Comparison of ENCODE assay signal across 21 mouse cellular contexts in the genomic region with DNA sequence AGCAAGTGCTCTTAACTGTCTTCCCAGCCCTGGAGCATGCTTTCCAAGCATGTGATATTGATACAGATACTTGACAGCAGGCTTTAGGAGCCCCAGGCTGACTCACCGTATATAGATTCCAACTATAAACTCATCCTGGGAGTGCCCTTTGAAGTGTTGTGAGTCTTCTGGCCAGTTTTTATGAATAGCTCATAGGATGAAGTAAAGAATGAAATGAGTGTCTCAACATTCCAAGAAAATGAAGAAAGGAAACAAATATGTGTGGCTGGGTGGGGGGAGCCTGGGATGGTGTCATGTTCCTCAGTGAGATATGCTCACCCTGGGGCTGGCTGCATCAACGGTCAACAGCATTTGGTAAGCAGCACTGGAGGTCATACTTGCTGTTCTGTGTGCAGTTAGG.
DNase-seq lines count a peak whose midpoint lies in the region; ATAC-seq and TF ChIP-seq lines count a peak whose summit lies in the region.
"Had no signal": no experiment of that assay in that cellular context is flagged by ENCODE, and none has a peak within 500 bp of the region (broad histone marks: within the 10 kb centered on the region; RNA-seq: fewer than 3 reads in every experiment).

No protein-coding gene starts in this region.

- no peaks in the 10 kb centered on the region for H3K4me1 ChIP-seq in lung, adult 2 months (ENCODE audit: control insufficient read depth, insufficient read depth, low read length)
- H3K4me1 ChIP-seq in embryonic facial prominence, embryonic 10.5 days: peaks cover 27% of the 10 kb centered on the region
- peaks cover 10% of the 10 kb centered on the region for H3K4me1 ChIP-seq in stomach, embryonic 16.5 days (ENCODE audit: control insufficient read depth, insufficient read depth, low read length)
- no peaks in the 10 kb centered on the region for H3K4me1 ChIP-seq in liver, embryonic 12.5 days
- H3K4me1 ChIP-seq: liver, embryonic 13.5 days had no signal

- ATAC-seq in stomach, embryonic 16.5 days (ENCODE audit: insufficient read depth, low FRiP score): no peak
- no peak for ATAC-seq in inflammation-experienced regulatory T-cells, adult 6 months
- ATAC-seq in liver, embryonic 12.5 days: no peak
- ATAC-seq: Patski had no signal

- no peaks in the 10 kb centered on the region for H3K36me3 ChIP-seq in embryonic facial prominence, embryonic 10.5 days (replicated peaks)
- H3K36me3 ChIP-seq in stomach, embryonic 16.5 days (ENCODE audit: control insufficient read depth, insufficient read depth, low read length): no peaks in the 10 kb centered on the region
- no peaks in the 10 kb centered on the region for H3K36me3 ChIP-seq in liver, embryonic 12.5 days
- H3K36me3 ChIP-seq: embryonic facial prominence, embryonic 13.5 days; hindbrain, embryonic 13.5 days; liver, embryonic 13.5 days; lung, embryonic 15.5 days; stomach, embryonic 15.5 days had no signal

- intact Hi-C loops in heart, postnatal 25 days (cut with DNase I): no loop called here

- TF ChIP-seq POLR2A in lung, adult 2 months (IDR thresholded peaks at IDR 0.05; ENCODE audit: borderline replicate concordance, extremely low read depth, low read depth, low read length): no peak

- 0 out of 2 replicates have a peak, but pooled peaks cover 6% of the 10 kb centered on the region for H3K9me3 ChIP-seq in embryonic facial prominence, embryonic 10.5 days
- 0 out of 2 replicates have a peak, but pooled peaks cover 8% of the 10 kb centered on the region for H3K9me3 ChIP-seq in stomach, embryonic 16.5 days (replicated peaks; ENCODE audit: control insufficient read depth, low read length)
- no peaks in the 10 kb centered on the region for H3K9me3 ChIP-seq in liver, embryonic 12.5 days (replicated peaks)
- H3K9me3 ChIP-seq: hindbrain, embryonic 13.5 days; liver, embryonic 13.5 days; lung, embryonic 15.5 days; stomach, embryonic 15.5 days had no signal

- H3K9ac ChIP-seq in stomach, embryonic 16.5 days (ENCODE audit: low read length): no peak overlapping the region
- no peak overlapping the region for H3K9ac ChIP-seq in liver, embryonic 12.5 days
- H3K9ac ChIP-seq: embryonic facial prominence, embryonic 13.5 days; hindbrain, embryonic 13.5 days; liver, embryonic 13.5 days; lung, embryonic 15.5 days; stomach, embryonic 15.5 days had no signal

- no peak for TF ChIP-seq CTCF in lung, adult 2 months (IDR thresholded peaks at IDR 0.05; ENCODE audit: insufficient read depth, low read length)

- H3K27ac ChIP-seq in embryonic facial prominence, embryonic 10.5 days (replicated peaks): peak overlapping the region; percentile 57; the same call in 1 of the 2 replicates
- H3K27ac ChIP-seq in stomach, embryonic 16.5 days (ENCODE audit: low read length): peak overlapping the region; percentile 14; the same call in 1 of the 2 replicates
- no peak overlapping the region for H3K27ac ChIP-seq in liver, embryonic 12.5 days
- H3K27ac ChIP-seq: embryonic facial prominence, embryonic 13.5 days; hindbrain, embryonic 13.5 days; layer of hippocampus, adult 2 months; liver, embryonic 13.5 days; lung, embryonic 15.5 days; stomach, embryonic 15.5 days had no signal

- WGBS in lung, adult 2 months: 66% methylated on average over 2 of the region's 2 CpGs
- 55% methylated on average over 2 of the region's 2 CpGs for WGBS in embryonic facial prominence, embryonic 10.5 days
- 38% methylated on average over 2 of the region's 2 CpGs for WGBS in stomach, embryonic 16.5 days
- WGBS in liver, embryonic 12.5 days (ENCODE audit: insufficient replicate concordance): 69% methylated on average over 2 of the region's 2 CpGs

- no peak overlapping the region for H3K4me3 ChIP-seq in lung, adult 2 months (replicated peaks; ENCODE audit: extremely low read depth, low read depth, low read length)
- no peak overlapping the region for H3K4me3 ChIP-seq in embryonic facial prominence, embryonic 10.5 days
- no peak overlapping the region for H3K4me3 ChIP-seq in stomach, embryonic 16.5 days (replicated peaks; ENCODE audit: low read length)
- no peak overlapping the region for H3K4me3 ChIP-seq in liver, embryonic 12.5 days
- H3K4me3 ChIP-seq: embryonic facial prominence, embryonic 13.5 days; hindbrain, embryonic 13.5 days; layer of hippocampus, adult 2 months; liver, embryonic 13.5 days; lung, embryonic 15.5 days; stomach, embryonic 15.5 days had no signal

- peak; percentile 82 for DNase-seq in heart, adult 11 months
- no peak for DNase-seq in heart, postnatal 25 days (ENCODE audit: low spot score)
- peak; percentile 2 for DNase-seq in lung, adult 2 months
- no peak for DNase-seq in lung, postnatal 14 days
- DNase-seq in embryonic facial prominence, embryonic 10.5 days (ENCODE audit: low spot score): no peak
- DNase-seq: adrenal gland, postnatal 10 days; cerebellum, adult 9-11 months; kidney, adult 18-20 months; kidney, postnatal 14 days; liver, embryonic 13.5 days; midbrain, embryonic 14.5 days; right cerebral cortex, postnatal 25 days had no signal

- no peaks in the 10 kb centered on the region for H3K27me3 ChIP-seq in embryonic facial prominence, embryonic 10.5 days (replicated peaks; ENCODE audit: low read depth, poor library complexity, severe bottlenecking)
- H3K27me3 ChIP-seq in stomach, embryonic 16.5 days (ENCODE audit: control insufficient read depth, insufficient read depth, low read length): no peaks in the 10 kb centered on the region
- H3K27me3 ChIP-seq in liver, embryonic 12.5 days (replicated peaks): no peaks in the 10 kb centered on the region
- H3K27me3 ChIP-seq: embryonic facial prominence, embryonic 13.5 days; hindbrain, embryonic 13.5 days; liver, embryonic 13.5 days; lung, embryonic 15.5 days; Patski; stomach, embryonic 15.5 days had no signal

- no peak overlapping the region for H3K4me2 ChIP-seq in stomach, embryonic 16.5 days (ENCODE audit: low read depth, low read length)
- no peak overlapping the region for H3K4me2 ChIP-seq in liver, embryonic 12.5 days
- H3K4me2 ChIP-seq: embryonic facial prominence, embryonic 13.5 days; hindbrain, embryonic 13.5 days; liver, embryonic 13.5 days; lung, embryonic 15.5 days; stomach, embryonic 15.5 days had no signal

Comparison
In these comparisons a context has a peak if more than half of its experiments do, and no peak if none do; other contexts are left out.
1. DNase-seq: peak in heart, adult 11 months (single experiment) and lung, adult 2 months (single experiment); none in heart, postnatal 25 days (single experiment), lung, postnatal 14 days (single experiment) and embryonic facial prominence, embryonic 10.5 days (single experiment).